ENCODE assay signal across 26 mouse cellular contexts in the genomic region with DNA sequence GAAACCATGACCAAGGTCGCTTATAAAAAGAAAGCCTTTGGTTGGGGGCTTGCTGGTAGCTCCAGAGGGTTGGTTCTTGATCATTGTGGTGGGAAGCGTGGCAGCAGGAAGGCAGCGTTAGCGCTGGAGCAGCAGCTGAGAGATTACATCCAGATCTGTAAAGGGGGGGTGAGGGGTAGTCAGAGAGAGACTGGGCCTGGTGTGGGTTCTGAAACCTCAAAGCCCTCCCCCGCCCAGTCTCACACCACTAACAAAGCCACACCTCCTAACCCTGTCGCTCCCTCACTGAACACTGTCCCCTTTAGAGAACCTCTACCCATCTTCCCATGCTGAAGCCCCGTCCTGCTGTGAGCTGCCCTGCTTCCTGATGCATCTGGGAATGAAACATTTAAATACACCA. TPM values are rescaled to one million over a fixed set of nuclear protein-coding genes. Genes with fewer than 3 reads are reported as not detected.
DNase-seq lines count a peak whose midpoint lies in the region; ATAC-seq and TF ChIP-seq lines count a peak whose summit lies in the region.
"Had no signal": no experiment of that assay in that cellular context is flagged by ENCODE, and none has a peak within 500 bp of the region (broad histone marks: within the 10 kb centered on the region; RNA-seq: fewer than 3 reads in every experiment).

No protein-coding gene starts in this region.

- peaks cover 17% of the 10 kb centered on the region for H3K36me3 ChIP-seq in embryonic facial prominence, embryonic 13.5 days
- H3K36me3 ChIP-seq in embryonic facial prominence, embryonic 10.5 days (replicated peaks) = peaks cover 30% of the 10 kb centered on the region
- H3K36me3 ChIP-seq in midbrain, embryonic 11.5 days (ENCODE audit: control insufficient read depth, insufficient read depth, low read length) = no peaks in the 10 kb centered on the region
- peaks cover 36% of the 10 kb centered on the region for H3K36me3 ChIP-seq in midbrain, embryonic 10.5 days
- no peaks in the 10 kb centered on the region for H3K36me3 ChIP-seq in myocyte (ENCODE audit: control insufficient read depth, insufficient read depth)
- H3K36me3 ChIP-seq: lung, embryonic 15.5 days; stomach, embryonic 15.5 days had no signal

- 0 out of 2 replicates have a peak overlapping the region, but pooled peaks have one; percentile 21 for H3K9ac ChIP-seq in embryonic facial prominence, embryonic 13.5 days
- no peak overlapping the region for H3K9ac ChIP-seq in midbrain, embryonic 11.5 days (ENCODE audit: low read length)
- H3K9ac ChIP-seq: heart, embryonic 13.5 days; liver, embryonic 15.5 days; lung, embryonic 15.5 days; stomach, embryonic 15.5 days had no signal

- no peaks in the 10 kb centered on the region for H3K9me3 ChIP-seq in embryonic facial prominence, embryonic 13.5 days
- H3K9me3 ChIP-seq in embryonic facial prominence, embryonic 10.5 days = no peaks in the 10 kb centered on the region
- H3K9me3 ChIP-seq in midbrain, embryonic 11.5 days (ENCODE audit: control insufficient read depth, low read length) = no peaks in the 10 kb centered on the region
- H3K9me3 ChIP-seq in midbrain, embryonic 10.5 days (replicated peaks) = no peaks in the 10 kb centered on the region
- H3K9me3 ChIP-seq: heart, embryonic 13.5 days; liver, embryonic 15.5 days; lung, embryonic 15.5 days; stomach, embryonic 15.5 days had no signal

- H3K79me2 ChIP-seq in myocyte (ENCODE audit: control insufficient read depth, insufficient read depth) = peaks cover 19% of the 10 kb centered on the region

- TF ChIP-seq POLR2A in myocyte (IDR thresholded peaks at IDR 0.05; ENCODE audit: insufficient read length, low read depth) = no peak

- ATAC-seq in embryonic facial prominence, embryonic 13.5 days (ENCODE audit: insufficient number of reproducible peaks, insufficient read depth, low FRiP score, low TSS enrichment, low read depth) = no peak
- ATAC-seq in midbrain, embryonic 11.5 days (ENCODE audit: low FRiP score) = no peak
- ATAC-seq: CD4-positive, CD25-positive, alpha-beta regulatory T cell, adult 4 months; inflammation-experienced regulatory T-cells, adult 6 months; Patski had no signal

- H3K27ac ChIP-seq in embryonic facial prominence, embryonic 13.5 days = no peak overlapping the region
- H3K27ac ChIP-seq in embryonic facial prominence, embryonic 10.5 days (replicated peaks) = no peak overlapping the region
- H3K27ac ChIP-seq in midbrain, embryonic 11.5 days (ENCODE audit: low read depth, low read length) = no peak overlapping the region
- no peak overlapping the region for H3K27ac ChIP-seq in midbrain, embryonic 10.5 days (replicated peaks)
- H3K27ac ChIP-seq: heart, adult 2 months; heart, embryonic 13.5 days; kidney, postnatal 0 days; liver, embryonic 15.5 days; lung, embryonic 15.5 days; macrophage; stomach, embryonic 15.5 days had no signal

- H3K4me1 ChIP-seq in embryonic facial prominence, embryonic 13.5 days = peaks cover 19% of the 10 kb centered on the region
- peaks cover 23% of the 10 kb centered on the region for H3K4me1 ChIP-seq in embryonic facial prominence, embryonic 10.5 days
- H3K4me1 ChIP-seq in midbrain, embryonic 11.5 days (ENCODE audit: control insufficient read depth, insufficient read depth, low read length) = peaks cover 5% of the 10 kb centered on the region; the same call in 1 of the 2 replicates
- peaks cover 29% of the 10 kb centered on the region for H3K4me1 ChIP-seq in midbrain, embryonic 10.5 days

- WGBS in embryonic facial prominence, embryonic 13.5 days = 57% methylated on average over 7 of the region's 7 CpGs
- WGBS in embryonic facial prominence, embryonic 10.5 days = 63% methylated on average over 7 of the region's 7 CpGs
- WGBS in midbrain, embryonic 11.5 days = 64% methylated on average over 7 of the region's 7 CpGs
- WGBS in midbrain, embryonic 10.5 days = 63% methylated on average over 7 of the region's 7 CpGs

- H3K4me3 ChIP-seq in embryonic facial prominence, embryonic 13.5 days = no peak overlapping the region
- H3K4me3 ChIP-seq in embryonic facial prominence, embryonic 10.5 days = no peak overlapping the region
- no peak overlapping the region for H3K4me3 ChIP-seq in midbrain, embryonic 11.5 days (ENCODE audit: low read depth, low read length)
- H3K4me3 ChIP-seq in midbrain, embryonic 10.5 days = no peak overlapping the region
- peak overlapping the region; percentile 58 for H3K4me3 ChIP-seq in myocyte
- H3K4me3 ChIP-seq: heart, adult 2 months; heart, embryonic 13.5 days; liver, embryonic 15.5 days; lung, embryonic 15.5 days; stomach, embryonic 15.5 days had no signal

- DNase-seq in embryonic facial prominence, embryonic 10.5 days (ENCODE audit: low spot score) = no peak
- DNase-seq in midbrain, embryonic 11.5 days (ENCODE audit: low spot score, missing footprints) = peak; percentile 79
- no peak for DNase-seq in midbrain, embryonic 10.5 days (ENCODE audit: low spot score)
- no peak for DNase-seq in left cerebral cortex, adult 11 months (ENCODE audit: low spot score)
- no peak for DNase-seq in right cerebral cortex, postnatal 14 days
- DNase-seq: adrenal gland, postnatal 36 days; cerebellum, adult 9-10 months; gastrocnemius, postnatal 25 days; heart, adult 2 months; heart, postnatal 14 days; kidney, adult 18-20 months; layer of hippocampus, adult 9-11 months; midbrain, embryonic 14.5 days; right cerebral cortex, postnatal 25 days; thymus, postnatal 25 days had no signal

- H3K27me3 ChIP-seq in embryonic facial prominence, embryonic 13.5 days = no peaks in the 10 kb centered on the region
- H3K27me3 ChIP-seq in embryonic facial prominence, embryonic 10.5 days (replicated peaks; ENCODE audit: low read depth, poor library complexity, severe bottlenecking) = peaks cover 8% of the 10 kb centered on the region; the same call in 1 of the 2 replicates
- H3K27me3 ChIP-seq in midbrain, embryonic 11.5 days (ENCODE audit: control insufficient read depth, insufficient read depth, low read length) = no peaks in the 10 kb centered on the region
- H3K27me3 ChIP-seq in midbrain, embryonic 10.5 days (ENCODE audit: low read depth, poor library complexity, severe bottlenecking) = peaks cover 7% of the 10 kb centered on the region
- no peaks in the 10 kb centered on the region for H3K27me3 ChIP-seq in myocyte (ENCODE audit: control insufficient read depth, insufficient read depth, insufficient read length)
- H3K27me3 ChIP-seq: liver, embryonic 15.5 days; lung, embryonic 15.5 days; Patski; stomach, embryonic 15.5 days had no signal

- no peak overlapping the region for H3ac ChIP-seq in myocyte (ENCODE audit: control insufficient read depth, insufficient read length)

- H3K4me2 ChIP-seq in embryonic facial prominence, embryonic 13.5 days = no peak overlapping the region
- H3K4me2 ChIP-seq in midbrain, embryonic 11.5 days = no peak overlapping the region
- peak overlapping the region; percentile 67 for H3K4me2 ChIP-seq in myocyte (ENCODE audit: low read depth)
- H3K4me2 ChIP-seq: heart, embryonic 13.5 days; liver, embryonic 15.5 days; lung, embryonic 15.5 days; stomach, embryonic 15.5 days had no signal

TF ChIP-seq in myocyte, 11 proteins besides CTCF, POLR2A, EP300 and RAD21:
- peak in 2 of 3 experiments; percentile 53 to 81 for TF ChIP-seq MYOG (IDR thresholded peaks at IDR 0.05; ENCODE audit: control insufficient read depth in 1 of 3, insufficient read depth in 1 of 3, insufficient read length in 2 of 3, low read depth in 2 of 3)
- TF ChIP-seq TCF3 (IDR thresholded peaks at IDR 0.05; ENCODE audit: insufficient read length, low read depth) = peak; percentile 16
- TF ChIP-seq USF1 (IDR thresholded peaks at IDR 0.05; ENCODE audit: low read depth) = no peak
- TF ChIP-seq SRF (IDR thresholded peaks at IDR 0.05; ENCODE audit: control insufficient read depth, insufficient read length, low read depth) = no peak
- no peak for TF ChIP-seq POLR2AphosphoS2 (IDR thresholded peaks at IDR 0.05; ENCODE audit: insufficient read length, low read depth)
- no peak for TF ChIP-seq REST (IDR thresholded peaks at IDR 0.05; ENCODE audit: insufficient read depth, insufficient read length)
- TF ChIP-seq CEBPB (IDR thresholded peaks at IDR 0.05; ENCODE audit: insufficient read depth, poor library complexity, severe bottlenecking) = no peak
- no peak for TF ChIP-seq E2F4 (IDR thresholded peaks at IDR 0.05; ENCODE audit: insufficient read depth)
- TF ChIP-seq MAX (IDR thresholded peaks at IDR 0.05; ENCODE audit: low read depth) = no peak
- TF ChIP-seq MYOD1 (IDR thresholded peaks at IDR 0.05; ENCODE audit: control insufficient read depth in 1 of 3, insufficient read length in 2 of 3, low read depth in 2 of 3) = peak in 2 of 3 experiments; percentile 44 to 79
- peak; percentile 21 for TF ChIP-seq TCF12 (IDR thresholded peaks at IDR 0.05; ENCODE audit: insufficient read depth, poor library complexity, severe bottlenecking)

RNA-seq across cellular contexts. Expression of a gene that starts 2.9 kb away (rescaled TPM):
- polyA plus RNA-seq in embryonic facial prominence, embryonic 13.5 days (2015; fragmentation: Nextera tagmentation; extraction: Ambion mirVana) = 22.7 and 26.8 TPM in 2 replicates
- polyA plus RNA-seq in embryonic facial prominence, embryonic 10.5 days (2016; fragmentation: Nextera tagmentation; extraction: Ambion mirVana) = 23.4 and 24.2 TPM in 2 replicates
- polyA plus RNA-seq in midbrain, embryonic 11.5 days (2014; fragmentation: Nextera tagmentation; extraction: Ambion mirVana) = 17.2 and 18.5 TPM in 2 replicates
- 23.0 and 25.6 TPM in 2 replicates for polyA plus RNA-seq in midbrain, embryonic 10.5 days (2016; fragmentation: Nextera tagmentation; extraction: Ambion mirVana)
- polyA plus RNA-seq in myocyte (2012; fragmentation: generic; extraction: Trizol) = 82.1 TPM

RNA-seq across cellular contexts. Expression of a gene that starts 16.4 kb away (rescaled TPM):
- polyA plus RNA-seq in embryonic facial prominence, embryonic 13.5 days (2015; fragmentation: Nextera tagmentation; extraction: Ambion mirVana) = 146 and 160 TPM in 2 replicates
- polyA plus RNA-seq in embryonic facial prominence, embryonic 10.5 days (2016; fragmentation: Nextera tagmentation; extraction: Ambion mirVana) = 172 and 192 TPM in 2 replicates
- 148 and 170 TPM in 2 replicates for polyA plus RNA-seq in midbrain, embryonic 11.5 days (2014; fragmentation: Nextera tagmentation; extraction: Ambion mirVana)
- polyA plus RNA-seq in midbrain, embryonic 10.5 days (2016; fragmentation: Nextera tagmentation; extraction: Ambion mirVana) = 214 and 239 TPM in 2 replicates
- polyA plus RNA-seq in myocyte (2012; fragmentation: generic; extraction: Trizol) = 285 TPM
